In the genomic region with DNA sequence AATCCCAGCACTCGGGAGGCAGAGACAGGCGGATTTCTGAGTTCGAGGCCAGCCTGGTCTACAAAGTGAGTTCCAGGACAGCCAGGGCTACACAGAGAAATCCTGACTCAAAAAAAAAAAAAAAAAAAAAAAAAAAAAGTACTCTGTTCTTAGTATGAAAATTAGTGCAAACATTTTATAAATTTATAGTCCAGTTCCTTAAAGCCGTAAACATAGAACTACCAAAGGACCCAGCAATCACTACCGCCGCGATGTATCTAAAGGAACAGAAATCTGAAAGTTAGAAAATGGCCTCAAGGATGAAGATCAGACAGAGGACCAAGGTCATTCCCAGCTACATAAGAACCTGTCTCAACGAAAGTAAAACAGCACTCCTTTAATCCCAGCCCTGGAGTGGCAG, we compare ENCODE assay signal across 9 mouse cellular contexts. TPM values are rescaled to one million over a fixed set of nuclear protein-coding genes. Genes with fewer than 3 reads are reported as not detected.
DNase-seq lines count a peak whose midpoint lies in the region; ATAC-seq and TF ChIP-seq lines count a peak whose summit lies in the region.
"Had no signal": no experiment of that assay in that cellular context is flagged by ENCODE, and none has a peak within 500 bp of the region (broad histone marks: within the 10 kb centered on the region; RNA-seq: fewer than 3 reads in every experiment).

No protein-coding gene starts in this region.

- TF ChIP-seq RAD21 in MEL (IDR thresholded peaks at IDR 0.05; ENCODE audit: low read depth, low read length) = no peak

- H3K4me1 ChIP-seq in heart, embryonic 15.5 days (replicated peaks) = no peaks in the 10 kb centered on the region
- H3K4me1 ChIP-seq in MEL (ENCODE audit: control insufficient read depth in 1 of 2, insufficient read depth in 2 of 2, low read length in 2 of 2) = peaks cover 29 to 35% of the 10 kb centered on the region in 2 experiments
- H3K4me1 ChIP-seq in hindbrain, embryonic 14.5 days (replicated peaks; ENCODE audit: control insufficient read depth, insufficient read depth, low read length) = no peaks in the 10 kb centered on the region
- H3K4me1 ChIP-seq in midbrain, embryonic 12.5 days = peaks cover 4% of the 10 kb centered on the region; the same call in 1 of the 2 replicates

- peaks cover 17% of the 10 kb centered on the region for H3K79me2 ChIP-seq in MEL (ENCODE audit: control insufficient read depth, insufficient read depth, low read length, poor library complexity)

- H3K27ac ChIP-seq in heart, embryonic 15.5 days = no peak overlapping the region
- peak overlapping the region; percentile 6 for H3K27ac ChIP-seq in MEL (ENCODE audit: control insufficient read depth, low read depth, low read length)
- no peak overlapping the region for H3K27ac ChIP-seq in hindbrain, embryonic 14.5 days
- H3K27ac ChIP-seq in midbrain, embryonic 12.5 days (replicated peaks) = no peak overlapping the region

- H3K4me3 ChIP-seq in heart, embryonic 15.5 days = peak overlapping the region; percentile 69
- H3K4me3 ChIP-seq in MEL (ENCODE audit: control insufficient read depth in 1 of 2, insufficient read depth in 1 of 2, low read depth in 2 of 2, low read length in 2 of 2) = peak overlapping the region; percentile 67 to 89
- peak overlapping the region; percentile 58 for H3K4me3 ChIP-seq in hindbrain, embryonic 14.5 days (replicated peaks; ENCODE audit: low read length)
- H3K4me3 ChIP-seq in midbrain, embryonic 12.5 days = peak overlapping the region; percentile 69

- peaks cover 5% of the 10 kb centered on the region; the same call in 1 of the 2 replicates for H3K9me3 ChIP-seq in heart, embryonic 15.5 days (replicated peaks)
- no peaks in the 10 kb centered on the region for H3K9me3 ChIP-seq in MEL (replicated peaks; ENCODE audit: insufficient read depth, low read length)
- H3K9me3 ChIP-seq in hindbrain, embryonic 14.5 days (ENCODE audit: control insufficient read depth, low read length) = peaks cover 10% of the 10 kb centered on the region
- H3K9me3 ChIP-seq in midbrain, embryonic 12.5 days = peaks cover 17% of the 10 kb centered on the region

- peaks cover 19% of the 10 kb centered on the region for H3K36me3 ChIP-seq in heart, embryonic 15.5 days
- H3K36me3 ChIP-seq in MEL (ENCODE audit: control insufficient read depth in 1 of 2, insufficient read depth in 2 of 2, low read length in 2 of 2) = peaks cover 30 to 42% of the 10 kb centered on the region in 2 experiments
- peaks cover 13% of the 10 kb centered on the region for H3K36me3 ChIP-seq in hindbrain, embryonic 14.5 days (replicated peaks; ENCODE audit: control insufficient read depth, insufficient read depth)
- peaks cover 21% of the 10 kb centered on the region for H3K36me3 ChIP-seq in midbrain, embryonic 12.5 days

- 0 out of 4 replicates have a peak, but pooled peaks of 1 of the 2 experiments have one; percentile 13 for TF ChIP-seq POLR2A in MEL (IDR thresholded peaks at IDR 0.05; ENCODE audit: control insufficient read depth in 1 of 2, insufficient read depth in 1 of 2, low read depth in 1 of 2, low read length in 2 of 2, poor library complexity in 1 of 2)

- ATAC-seq in heart, embryonic 15.5 days (replicated peaks; ENCODE audit: insufficient number of reproducible peaks, insufficient read depth, low FRiP score, low read depth) = no peak
- no peak for ATAC-seq in hindbrain, embryonic 14.5 days (ENCODE audit: low FRiP score)
- no peak for ATAC-seq in midbrain, embryonic 12.5 days (ENCODE audit: low FRiP score, low read depth)

- H3K4me2 ChIP-seq in heart, embryonic 15.5 days = peak overlapping the region; percentile 72
- peak overlapping the region; percentile 67 for H3K4me2 ChIP-seq in hindbrain, embryonic 14.5 days (replicated peaks)
- H3K4me2 ChIP-seq in midbrain, embryonic 12.5 days (replicated peaks) = peak overlapping the region; percentile 77

- DNase-seq in heart, adult 8-10 months (ENCODE audit: low spot score) = no peak
- no peak for DNase-seq in MEL (ENCODE audit: low read depth, low spot score)
- no peak for DNase-seq in hindbrain, embryonic 14.5 days (ENCODE audit: low spot score)
- DNase-seq in urinary bladder, postnatal 4 days (ENCODE audit: low spot score in 2 of 2) = no peak
- DNase-seq in left cerebral cortex, adult 11 months (ENCODE audit: low spot score) = no peak
- DNase-seq in thymus, adult 18-20 months = no peak
- DNase-seq: heart, postnatal 10 days had no signal

- peak overlapping the region; percentile 71 for H3K9ac ChIP-seq in heart, embryonic 15.5 days
- peak overlapping the region; percentile 70 for H3K9ac ChIP-seq in MEL (ENCODE audit: control insufficient read depth, low read depth, low read length, poor library complexity, severe bottlenecking)
- H3K9ac ChIP-seq in hindbrain, embryonic 14.5 days = peak overlapping the region; percentile 77
- peak overlapping the region; percentile 81; the same call in 1 of the 2 replicates for H3K9ac ChIP-seq in midbrain, embryonic 12.5 days (replicated peaks)

- no peaks in the 10 kb centered on the region for H3K27me3 ChIP-seq in heart, embryonic 15.5 days
- no peaks in the 10 kb centered on the region for H3K27me3 ChIP-seq in MEL (ENCODE audit: control insufficient read depth in 1 of 2, insufficient read depth in 2 of 2, low read length in 2 of 2)
- H3K27me3 ChIP-seq in hindbrain, embryonic 14.5 days (ENCODE audit: control insufficient read depth, insufficient read depth, low read length) = no peaks in the 10 kb centered on the region
- no peaks in the 10 kb centered on the region for H3K27me3 ChIP-seq in midbrain, embryonic 12.5 days

- no peak for TF ChIP-seq CTCF in MEL (IDR thresholded peaks at IDR 0.05 in 2 of 3, conservative IDR thresholded peaks at IDR 0.05 in 1 of 3; ENCODE audit: control insufficient read depth in 1 of 3, insufficient read depth in 1 of 3, low read depth in 2 of 3, low read length in 3 of 3, poor library complexity in 1 of 3, severe bottlenecking in 1 of 3)

- WGBS in heart, embryonic 15.5 days = 76% methylated on average over 8 of the region's 8 CpGs
- 91% methylated on average over 8 of the region's 8 CpGs for WGBS in hindbrain, embryonic 14.5 days
- 84% methylated on average over 8 of the region's 8 CpGs for WGBS in midbrain, embryonic 12.5 days

- no peak for TF ChIP-seq EP300 in MEL (IDR thresholded peaks at IDR 0.05; ENCODE audit: low read depth in 1 of 2, low read length in 2 of 2)

TF ChIP-seq in MEL, 35 proteins besides CTCF, POLR2A, EP300 and RAD21:
- TF ChIP-seq KAT2A (conservative IDR thresholded peaks at IDR 0.05; ENCODE audit: low read depth, low read length) (no peak), POLR2AphosphoS2 (IDR thresholded peaks at IDR 0.05; ENCODE audit: low read length) (no peak), ZNF384 (IDR thresholded peaks at IDR 0.05; ENCODE audit: low read depth, low read length) (peak; percentile 74)

RNA-seq across cellular contexts. Expression of gene Zfp599, which starts 0.9 kb away (rescaled TPM):
- polyA plus RNA-seq in heart, embryonic 15.5 days (2015; fragmentation: Nextera tagmentation; extraction: Ambion mirVana) = 3.5 and 4.3 TPM in 2 replicates
- total RNA-seq in heart, adult 8-10 months (2022) = under 1 TPM; 0.08 to 0.49 (median 0.22) TPM
- total RNA-seq in MEL (2012; rRNA removed) = 10.5 and 12.1 TPM in 2 replicates
- polyA plus RNA-seq in MEL (2012; ENCODE audit: insufficient read depth in 1 of 2, insufficient read length in 2 of 2, low read depth in 1 of 2, low replicate concordance in 2 of 2, missing spikeins in 1 of 2) = 1 to 10 TPM in 1 of 2 experiments, not detected in 1; 7.6 TPM
- polyA plus RNA-seq in hindbrain, embryonic 14.5 days (2014; fragmentation: Nextera tagmentation; extraction: Ambion mirVana) = 8.5 and 8.6 TPM in 2 replicates
- 7.5 and 7.6 TPM in 2 replicates for polyA plus RNA-seq in midbrain, embryonic 12.5 days (2016; fragmentation: Nextera tagmentation; extraction: Ambion mirVana)

RNA-seq across cellular contexts. Expression of gene Zfp809, which starts 33.3 kb away (rescaled TPM):
- polyA plus RNA-seq in heart, embryonic 15.5 days (2015; fragmentation: Nextera tagmentation; extraction: Ambion mirVana) = 17.8 and 22.1 TPM in 2 replicates
- total RNA-seq in heart, adult 8-10 months (2022) = 10 to 100 TPM; 23.0 to 29.1 (median 28.4) TPM
- total RNA-seq in MEL (2012; rRNA removed) = 58.6 and 67.8 TPM in 2 replicates
- 100 to 1,000 TPM in 1 of 2 experiments, not detected in 1; 101 TPM for polyA plus RNA-seq in MEL (2012; ENCODE audit: insufficient read depth in 1 of 2, insufficient read length in 2 of 2, low read depth in 1 of 2, low replicate concordance in 2 of 2, missing spikeins in 1 of 2)
- 10.5 and 11.5 TPM in 2 replicates for polyA plus RNA-seq in hindbrain, embryonic 14.5 days (2014; fragmentation: Nextera tagmentation; extraction: Ambion mirVana)
- 12.2 and 12.7 TPM in 2 replicates for polyA plus RNA-seq in midbrain, embryonic 12.5 days (2016; fragmentation: Nextera tagmentation; extraction: Ambion mirVana)

RNA-seq across cellular contexts. Expression of gene Zfp810, which starts 48.7 kb away (rescaled TPM):
- 10.8 and 14.2 TPM in 2 replicates for polyA plus RNA-seq in heart, embryonic 15.5 days (2015; fragmentation: Nextera tagmentation; extraction: Ambion mirVana)
- total RNA-seq in heart, adult 8-10 months (2022) = 1 to 10 TPM; 4.5 to 8.9 (median 6.3) TPM
- total RNA-seq in MEL (2012; rRNA removed) = not detected in 2 replicates
- under 1 TPM in 1 of 2 experiments, not detected in 1; 0.13 TPM for polyA plus RNA-seq in MEL (2012; ENCODE audit: insufficient read depth in 1 of 2, insufficient read length in 2 of 2, low read depth in 1 of 2, low replicate concordance in 2 of 2, missing spikeins in 1 of 2)
- polyA plus RNA-seq in hindbrain, embryonic 14.5 days (2014; fragmentation: Nextera tagmentation; extraction: Ambion mirVana) = 28.0 and 32.8 TPM in 2 replicates
- polyA plus RNA-seq in midbrain, embryonic 12.5 days (2016; fragmentation: Nextera tagmentation; extraction: Ambion mirVana) = 37.3 and 40.5 TPM in 2 replicates
